In genomic region chr10:42863621-42864391, GRCm38 (mm10) we compare ENCODE assay signal across 8 mouse cellular contexts. TPM values are rescaled to one million over a fixed set of nuclear protein-coding genes. Genes with fewer than 3 reads are reported as not detected.
DNase-seq lines count a peak whose midpoint lies in the region; ATAC-seq lines count a peak whose summit lies in the region.

No protein-coding gene starts in this region.

- peak overlapping the region; percentile 42 for H3K4me3 ChIP-seq in limb, embryonic 15.5 days
- peak overlapping the region; percentile 30 for H3K4me3 ChIP-seq in neural tube, embryonic 13.5 days

- H3K9me3 ChIP-seq in limb, embryonic 15.5 days, result no peaks in the 10 kb centered on the region
- H3K9me3 ChIP-seq in neural tube, embryonic 13.5 days, result no peaks in the 10 kb centered on the region

- peak; percentile 32 for DNase-seq in thymus, postnatal 25 days
- no peak for DNase-seq in thymus, postnatal 0 days (ENCODE audit: low spot score)
- DNase-seq in cerebellum, postnatal 25 days, result peak; percentile 49 to 60
- peak; percentile 30 to 44 for DNase-seq in heart, adult 9 months (ENCODE audit: low spot score in 2 of 2)
- DNase-seq in kidney, adult 9 months, result peak; percentile 48
- DNase-seq in yolk sac, embryonic 10.5 days (ENCODE audit: low spot score), result no peak

- peak overlapping the region; percentile 15; the same call in 1 of the 2 replicates for H3K9ac ChIP-seq in limb, embryonic 15.5 days
- H3K9ac ChIP-seq in neural tube, embryonic 13.5 days, result peak overlapping the region; percentile 53

- WGBS in limb, embryonic 15.5 days, result 22% methylated on average over 31 of the region's 31 CpGs
- 27% methylated on average over 31 of the region's 31 CpGs for WGBS in neural tube, embryonic 13.5 days

- H3K36me3 ChIP-seq in limb, embryonic 15.5 days, result no peaks in the 10 kb centered on the region
- H3K36me3 ChIP-seq in neural tube, embryonic 13.5 days, result no peaks in the 10 kb centered on the region

- peak overlapping the region; percentile 72 for H3K4me2 ChIP-seq in limb, embryonic 15.5 days
- peak overlapping the region; percentile 57 for H3K4me2 ChIP-seq in neural tube, embryonic 13.5 days

- no peak for ATAC-seq in limb, embryonic 15.5 days (ENCODE audit: insufficient number of reproducible peaks, low FRiP score, low TSS enrichment, low read depth)
- ATAC-seq in neural tube, embryonic 13.5 days (ENCODE audit: low read depth), result no peak

- H3K27ac ChIP-seq in limb, embryonic 15.5 days, result peak overlapping the region; percentile 65
- H3K27ac ChIP-seq in neural tube, embryonic 13.5 days (replicated peaks), result peak overlapping the region; percentile 38

- H3K4me1 ChIP-seq in limb, embryonic 15.5 days, result peaks cover 37% of the 10 kb centered on the region
- H3K4me1 ChIP-seq in neural tube, embryonic 13.5 days (replicated peaks), result peaks cover 51% of the 10 kb centered on the region

- 0 out of 2 replicates have a peak, but pooled peaks cover 7% of the 10 kb centered on the region for H3K27me3 ChIP-seq in limb, embryonic 15.5 days
- H3K27me3 ChIP-seq in neural tube, embryonic 13.5 days, result peaks cover 18% of the 10 kb centered on the region

RNA-seq across cellular contexts. Expression of gene Scml4, which starts 3.6 kb away (rescaled TPM):
- 8.5 and 12.1 TPM in 2 replicates for polyA plus RNA-seq in thymus, postnatal 0 days (2015; fragmentation: Nextera tagmentation; extraction: Ambion mirVana)
- 1.3 and 1.5 TPM in 2 replicates for polyA plus RNA-seq in limb, embryonic 15.5 days (2015; fragmentation: Nextera tagmentation; extraction: Ambion mirVana)
- polyA plus RNA-seq in neural tube, embryonic 13.5 days (2015; fragmentation: Nextera tagmentation; extraction: Ambion mirVana), result 4.8 and 4.9 TPM in 2 replicates

Comparison
In these comparisons a context has a peak if more than half of its experiments do, and no peak if none do; other contexts are left out.
1. DNase-seq: peak in thymus, postnatal 25 days (single experiment), cerebellum, postnatal 25 days (2 of 2), heart, adult 9 months (2 of 2) and kidney, adult 9 months (single experiment); none in thymus, postnatal 0 days (single experiment) and yolk sac, embryonic 10.5 days (single experiment).